Mouse (Mus musculus) small intestine, adult 2 months (tissue): ENCODE data around the gene Gm2663.

ENCODE experiments used
- CTCF ChIP-seq: fragments of 200-500 bp; IDR thresholded peaks from 2 replicates; pipeline ENCODE4 v1.5.1; 2012; ENCODE audit warnings: low read depth, mild to moderate bottlenecking, control low read depth, inconsistent platforms, low read length, moderate library complexity, mixed read lengths; ENCODE audit not compliant: insufficient replicate concordance, insufficient read length; ENCODE audit errors: extremely low read depth
- POLR2A ChIP-seq: fragments of 200-500 bp; IDR thresholded peaks from 2 replicates; pipeline ENCODE4 v1.6.1; 2012; ENCODE audit warnings: low read depth, mild to moderate bottlenecking, control low read depth, inconsistent platforms, low read length, moderate library complexity

GRCm38 (mm10) chr6:40951770-40952169 lies 47.5 kb downstream of the Gm2663 start, which contains the start of gene Gm4744:
- TF ChIP-seq CTCF: no peak
- no peak for TF ChIP-seq POLR2A
